Mouse (Mus musculus) ES-Bruce4 (cell line): ENCODE measurements around the gene Fgfr2.

Source experiments
- CTCF ChIP-seq: IDR thresholded peaks from one replicate; pipeline ENCODE4 v1.8.1; 2011; ENCODE audit warnings: low read depth, low read length
- POLR2A ChIP-seq: IDR thresholded peaks from one replicate; pipeline ENCODE4 v1.8.1; 2011; ENCODE audit warnings: low read length; ENCODE audit not compliant: insufficient read depth

GRCm38 (mm10) chr7:132892806-132893205 is 230.3 kb downstream of the Fgfr2 start:
- TF ChIP-seq CTCF (no peak), POLR2A (no peak)
